Mouse (Mus musculus) small intestine, adult 2 months (tissue): ENCODE results near the gene Mdn1. TPM values are rescaled to one million over a fixed set of nuclear protein-coding genes. Genes with fewer than 3 reads are reported as not detected.
A peak's percentile ranks its signal among the peaks of the same experiment; 100 is the strongest.

Experiments used
- H3K27ac ChIP-seq: fragments of 200-500 bp; 2 replicates; pipeline ENCODE4 v1.5.1; 2012; ENCODE audit warnings: low read depth, low read length, control low read depth, inconsistent platforms; ENCODE audit not compliant: insufficient read depth
- H3K27me3 ChIP-seq: fragments of 200-500 bp; 2 replicates; pipeline ENCODE4 v1.6.1; 2012; ENCODE audit warnings: mild to moderate bottlenecking, moderate library complexity, low read length, inconsistent platforms; ENCODE audit not compliant: control insufficient read depth, insufficient read depth
- H3K36me3 ChIP-seq: fragments of 200-500 bp; 2 replicates; pipeline ENCODE4 v1.6.1; 2012; ENCODE audit warnings: mild to moderate bottlenecking, low read length, control low read depth, inconsistent platforms; ENCODE audit not compliant: control insufficient read depth, insufficient read depth
- H3K4me1 ChIP-seq: fragments of 200-500 bp; 2 replicates; pipeline ENCODE4 v1.6.1; 2012; ENCODE audit warnings: low read length, inconsistent platforms, mixed read lengths; ENCODE audit not compliant: control insufficient read depth, insufficient read depth, insufficient read length
- H3K4me3 ChIP-seq: fragments of 200-500 bp; 2 replicates; pipeline ENCODE4 v1.5.1; 2012; ENCODE audit warnings: low read depth, mild to moderate bottlenecking, control low read depth, inconsistent platforms, low read length, moderate library complexity
- CTCF ChIP-seq: fragments of 200-500 bp; IDR thresholded peaks from 2 replicates; pipeline ENCODE4 v1.5.1; 2012; ENCODE audit warnings: low read depth, mild to moderate bottlenecking, control low read depth, inconsistent platforms, low read length, moderate library complexity, mixed read lengths; ENCODE audit not compliant: insufficient replicate concordance, insufficient read length; ENCODE audit errors: extremely low read depth
- POLR2A ChIP-seq: fragments of 200-500 bp; IDR thresholded peaks from 2 replicates; pipeline ENCODE4 v1.6.1; 2012; ENCODE audit warnings: low read depth, mild to moderate bottlenecking, control low read depth, inconsistent platforms, low read length, moderate library complexity
- WGBS: fragments of 180-500 bp; shearing (Covaris S2); methylation state at CpG from one replicate; pipeline ENCODE4 v1.1.7; 2018; 5-methylcytosine and 5-hydroxymethylcytosine counted together
- polyA plus RNA-seq: library from polyadenylated mRNA; depleted of rRNA; stranded (reverse); fragments of >200 nt; gene quantifications from 2 replicates; pipeline ENCODE4 v1.2.3, GENCODE M21; 2012; rRNA removed

Gene Mdn1
- polyA plus RNA-seq: 2.4 TPM in 2 replicates

GRCm38 (mm10) chr4:32656918-32657662 is at the start of gene Mdn1:
Gene Mdn1 (plus strand): TSS chr4:32657119.
- peak within 1 kb of the TSS; percentile 48 for H3K27ac ChIP-seq
- H3K27me3 ChIP-seq: no peaks in the 10 kb centered on the region
- peaks cover 3% of the 10 kb centered on the region for H3K36me3 ChIP-seq
- TF ChIP-seq CTCF (no peak), POLR2A (peak; percentile 55; the same call in 1 of the 2 replicates)
- H3K4me3 ChIP-seq: peak within 1 kb of the TSS; percentile 89
- under 1% methylated on average over 68 of the region's 68 CpGs for WGBS
- no peaks in the 10 kb centered on the region for H3K4me1 ChIP-seq

GRCm38 (mm10) chr4:32615034-32615881 is 41.7 kb upstream of the Mdn1 start, which contains the start of gene Casp8ap2:
Gene Casp8ap2 (plus strand): TSS chr4:32615451.
- Histone ChIP-seq H3K27ac (peak within 1 kb of the TSS; percentile 44), H3K4me3 (peak within 1 kb of the TSS; percentile 95), H3K36me3 (no peaks in the 10 kb centered on the region; the same call in 1 of the 2 replicates), H3K27me3 (no peaks in the 10 kb centered on the region), H3K4me1 (no peaks in the 10 kb centered on the region)
- TF ChIP-seq CTCF: no peak
- no peak for TF ChIP-seq POLR2A
- under 1% methylated on average over 67 of the region's 67 CpGs for WGBS

GRCm38 (mm10) chr4:32621637-32622036 is 35.3 kb upstream of the Mdn1 start:
- TF ChIP-seq POLR2A: no peak
- no peak for TF ChIP-seq CTCF
- H3K27me3 ChIP-seq: no peaks in the 10 kb centered on the region

GRCm38 (mm10) chr4:32651669-32652068 is 5.2 kb upstream of the Mdn1 start:
- peaks cover 22% of the 10 kb centered on the region for H3K36me3 ChIP-seq
- TF ChIP-seq POLR2A (no peak), CTCF (no peak)
- no peak overlapping the region for H3K27ac ChIP-seq
- 53% methylated on average over 5 of the region's 5 CpGs for WGBS
- no peaks in the 10 kb centered on the region for H3K27me3 ChIP-seq
- no peaks in the 10 kb centered on the region for H3K4me1 ChIP-seq
- no peak overlapping the region for H3K4me3 ChIP-seq

More at GRCm38 (mm10) chr4:32621637-32622036, 35.3 kb upstream of the Mdn1 start:
- Histone ChIP-seq H3K4me1 (no peaks in the 10 kb centered on the region), H3K4me3 (no peak overlapping the region), H3K27ac (no peak overlapping the region), H3K36me3 (peaks cover 4% of the 10 kb centered on the region; the same call in 1 of the 2 replicates)

- no peak for TF ChIP-seq POLR2A
- no peak for TF ChIP-seq CTCF
- WGBS: 65% methylated on average over 11 of the region's 11 CpGs
- peak overlapping the region; percentile 48 for H3K27ac ChIP-seq
These were observed 594 bp upstream of the Mdn1 start for GRCm38 (mm10) chr4:32656146-32656904.

GRCm38 (mm10) chr4:32665843-32666242 is 8.9 kb downstream of the Mdn1 start:
- H3K27ac ChIP-seq: no peak overlapping the region
- H3K36me3 ChIP-seq: peaks cover 32% of the 10 kb centered on the region
- TF ChIP-seq POLR2A: no peak
- no peak for TF ChIP-seq CTCF
- no peaks in the 10 kb centered on the region for H3K4me1 ChIP-seq
- WGBS: 80% methylated on average over 4 of the region's 4 CpGs
- no peaks in the 10 kb centered on the region for H3K27me3 ChIP-seq
- H3K4me3 ChIP-seq: no peak overlapping the region

More at GRCm38 (mm10) chr4:32656146-32656904, 594 bp upstream of the Mdn1 start:
- Histone ChIP-seq H3K4me3 (peak overlapping the region; percentile 89), H3K27me3 (no peaks in the 10 kb centered on the region), H3K36me3 (peaks cover 5% of the 10 kb centered on the region), H3K4me1 (no peaks in the 10 kb centered on the region)
